In the genomic region with DNA sequence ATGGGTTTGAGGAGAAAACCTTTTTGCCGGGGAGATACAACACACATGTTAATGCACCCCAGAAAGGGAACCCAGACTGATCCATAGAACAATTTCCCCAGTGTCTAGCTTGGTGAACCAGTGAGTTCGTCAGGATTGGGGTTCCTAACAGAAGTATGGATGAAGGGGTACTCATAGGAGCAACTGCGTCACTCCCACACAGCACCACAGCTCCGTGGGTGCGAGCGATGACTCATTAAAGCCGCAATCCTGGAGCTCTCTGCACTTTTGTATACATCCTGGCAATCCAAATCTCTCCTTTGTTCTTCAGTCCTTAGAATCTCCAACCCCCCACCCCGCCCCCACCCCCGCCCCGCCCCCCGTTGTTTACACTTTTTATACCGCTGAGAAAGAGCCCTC, we compare ENCODE assay signal across 9 mouse cellular contexts. TPM values are rescaled to one million over a fixed set of nuclear protein-coding genes. Genes with fewer than 3 reads are reported as not detected.
DNase-seq lines count a peak whose midpoint lies in the region; ATAC-seq and TF ChIP-seq lines count a peak whose summit lies in the region.
"Had no signal": no experiment of that assay in that cellular context is flagged by ENCODE, and none has a peak within 500 bp of the region (broad histone marks: within the 10 kb centered on the region; RNA-seq: fewer than 3 reads in every experiment).

No protein-coding gene starts in this region.

- H3K4me2 ChIP-seq in kidney, postnatal 0 days (ENCODE audit: low read length), result peak overlapping the region; percentile 87
- peak overlapping the region; percentile 77 for H3K4me2 ChIP-seq in embryonic facial prominence, embryonic 11.5 days (ENCODE audit: low read depth, low read length)
- H3K4me2 ChIP-seq in hindbrain, embryonic 14.5 days (replicated peaks), result peak overlapping the region; percentile 67
- H3K4me2 ChIP-seq in midbrain, embryonic 14.5 days (ENCODE audit: low read length), result peak overlapping the region; percentile 87

- no peak for DNase-seq in kidney, postnatal 0 days (ENCODE audit: low spot score)
- DNase-seq in kidney, adult 8-10 months, result no peak
- no peak for DNase-seq in embryonic facial prominence, embryonic 11.5 days (ENCODE audit: low spot score)
- no peak for DNase-seq in hindbrain, embryonic 14.5 days (ENCODE audit: low spot score)
- DNase-seq in midbrain, embryonic 14.5 days, result peak; percentile 38
- no peak for DNase-seq in cerebellum, adult 18-20 months
- no peak for DNase-seq in adrenal gland, adult 8-10 months

- H3K27ac ChIP-seq in kidney, postnatal 0 days, result peak overlapping the region; percentile 63
- no peak overlapping the region for H3K27ac ChIP-seq in embryonic facial prominence, embryonic 11.5 days (replicated peaks; ENCODE audit: low read depth, low read length)
- peak overlapping the region; percentile 64; the same call in 1 of the 2 replicates for H3K27ac ChIP-seq in hindbrain, embryonic 14.5 days
- H3K27ac ChIP-seq in midbrain, embryonic 14.5 days (replicated peaks; ENCODE audit: low read depth, low read length), result no peak overlapping the region

- no peaks in the 10 kb centered on the region for H3K36me3 ChIP-seq in kidney, postnatal 0 days (ENCODE audit: insufficient read depth, low read length)
- no peaks in the 10 kb centered on the region for H3K36me3 ChIP-seq in embryonic facial prominence, embryonic 11.5 days (replicated peaks; ENCODE audit: control insufficient read depth, insufficient read depth, low read depth, low read length)
- no peaks in the 10 kb centered on the region for H3K36me3 ChIP-seq in hindbrain, embryonic 14.5 days (replicated peaks; ENCODE audit: control insufficient read depth, insufficient read depth)
- H3K36me3 ChIP-seq in midbrain, embryonic 14.5 days (ENCODE audit: control insufficient read depth, insufficient read depth, low read length), result no peaks in the 10 kb centered on the region

- H3K4me1 ChIP-seq in kidney, postnatal 0 days (replicated peaks; ENCODE audit: insufficient read depth, low read length), result peaks cover 5% of the 10 kb centered on the region; the same call in 1 of the 2 replicates
- no peaks in the 10 kb centered on the region for H3K4me1 ChIP-seq in embryonic facial prominence, embryonic 11.5 days (ENCODE audit: control insufficient read depth, insufficient read depth, low read length)
- H3K4me1 ChIP-seq in hindbrain, embryonic 14.5 days (replicated peaks; ENCODE audit: control insufficient read depth, insufficient read depth, low read length), result no peaks in the 10 kb centered on the region; the same call in 1 of the 2 replicates
- peaks cover 7% of the 10 kb centered on the region; the same call in 1 of the 2 replicates for H3K4me1 ChIP-seq in midbrain, embryonic 14.5 days (ENCODE audit: control insufficient read depth, insufficient read depth, low read length)

- no peaks in the 10 kb centered on the region for H3K9me3 ChIP-seq in kidney, postnatal 0 days (replicated peaks; ENCODE audit: low read length)
- no peaks in the 10 kb centered on the region for H3K9me3 ChIP-seq in embryonic facial prominence, embryonic 11.5 days (replicated peaks; ENCODE audit: control insufficient read depth, low read length)
- H3K9me3 ChIP-seq in hindbrain, embryonic 14.5 days (ENCODE audit: control insufficient read depth, low read length), result no peaks in the 10 kb centered on the region
- no peaks in the 10 kb centered on the region for H3K9me3 ChIP-seq in midbrain, embryonic 14.5 days (ENCODE audit: control insufficient read depth, low read length)

- H3K4me3 ChIP-seq in kidney, postnatal 0 days (replicated peaks; ENCODE audit: low read depth, low read length), result peak overlapping the region; percentile 47
- peak overlapping the region; percentile 37 for H3K4me3 ChIP-seq in embryonic facial prominence, embryonic 11.5 days (ENCODE audit: low read depth, low read length)
- H3K4me3 ChIP-seq in hindbrain, embryonic 14.5 days (replicated peaks; ENCODE audit: low read length), result peak overlapping the region; percentile 35
- H3K4me3 ChIP-seq in midbrain, embryonic 14.5 days (replicated peaks; ENCODE audit: low read depth, low read length), result peak overlapping the region; percentile 47

- no peaks in the 10 kb centered on the region for H3K27me3 ChIP-seq in kidney, postnatal 0 days (ENCODE audit: insufficient read depth, low read length)
- H3K27me3 ChIP-seq in embryonic facial prominence, embryonic 11.5 days (ENCODE audit: control insufficient read depth, insufficient read depth, low read length), result no peaks in the 10 kb centered on the region
- no peaks in the 10 kb centered on the region for H3K27me3 ChIP-seq in hindbrain, embryonic 14.5 days (ENCODE audit: control insufficient read depth, insufficient read depth, low read length)
- H3K27me3 ChIP-seq in midbrain, embryonic 14.5 days (ENCODE audit: control insufficient read depth, insufficient read depth, low read length), result no peaks in the 10 kb centered on the region

- peak; percentile 47 for ATAC-seq in kidney, postnatal 0 days (replicated peaks; ENCODE audit: low FRiP score, low read depth)
- ATAC-seq in embryonic facial prominence, embryonic 11.5 days (replicated peaks; ENCODE audit: insufficient number of reproducible peaks, low FRiP score, low TSS enrichment, low read depth), result peak; percentile 61
- ATAC-seq in hindbrain, embryonic 14.5 days (ENCODE audit: low FRiP score), result no peak
- ATAC-seq in midbrain, embryonic 14.5 days (ENCODE audit: low FRiP score, low TSS enrichment), result peak; percentile 28; the same call in 1 of the 2 replicates
- ATAC-seq in erythroblast, adult 5-6 weeks (replicated peaks; ENCODE audit: low FRiP score, poor library complexity, severe bottlenecking), result no peak

- no peak for TF ChIP-seq CTCF in kidney, postnatal 0 days (IDR thresholded peaks at IDR 0.05; ENCODE audit: low read depth)

- peak overlapping the region; percentile 57 for H3K9ac ChIP-seq in kidney, postnatal 0 days (ENCODE audit: low read depth, low read length)
- H3K9ac ChIP-seq in embryonic facial prominence, embryonic 11.5 days (replicated peaks; ENCODE audit: low read length), result peak overlapping the region; percentile 59
- peak overlapping the region; percentile 58; the same call in 1 of the 2 replicates for H3K9ac ChIP-seq in hindbrain, embryonic 14.5 days
- H3K9ac ChIP-seq in midbrain, embryonic 14.5 days (replicated peaks; ENCODE audit: low read length), result peak overlapping the region; percentile 54

- WGBS in kidney, postnatal 0 days, result 11% methylated on average over 12 of the region's 12 CpGs
- 9% methylated on average over 12 of the region's 12 CpGs for WGBS in embryonic facial prominence, embryonic 11.5 days
- WGBS in hindbrain, embryonic 14.5 days, result 4% methylated on average over 12 of the region's 12 CpGs
- 5% methylated on average over 12 of the region's 12 CpGs for whole genome bisulfite sequencing in midbrain, embryonic 14.5 days

RNA-seq across cellular contexts. Expression of gene Pla2g7, which starts 0.3 kb away (rescaled TPM):
- polyA plus RNA-seq in kidney, postnatal 0 days (2015; fragmentation: Nextera tagmentation; extraction: Ambion mirVana), result 80.3 and 88.8 TPM in 2 replicates
- polyA plus RNA-seq in embryonic facial prominence, embryonic 11.5 days (2014; fragmentation: Nextera tagmentation; extraction: Ambion mirVana), result 5.5 and 9.8 TPM in 2 replicates
- polyA plus RNA-seq in hindbrain, embryonic 14.5 days (2014; fragmentation: Nextera tagmentation; extraction: Ambion mirVana), result 105 and 113 TPM in 2 replicates
- polyA plus RNA-seq in midbrain, embryonic 14.5 days (2014; fragmentation: Nextera tagmentation; extraction: Ambion mirVana), result 18.7 and 25.2 TPM in 2 replicates
- total RNA-seq in erythroblast, adult 5-6 weeks (2015; ENCODE audit: low replicate concordance), result 11.5 and 12.1 TPM in 2 replicates
- total RNA-seq in erythroblast, adult 5-6 weeks (2017; ENCODE audit: low replicate concordance), result 7.0 and 7.8 TPM in 2 replicates
- total RNA-seq in adrenal gland, adult 8-10 months (2022), result 10 to 100 TPM; 15.0 to 22.2 (median 17.6) TPM
- polyA plus RNA-seq: erythroblast, embryonic 14.5 days had no signal

RNA-seq across cellular contexts. Expression of gene Ankrd66, which starts 24.2 kb away (rescaled TPM):
- 0.46 and 0.54 TPM in 2 replicates for polyA plus RNA-seq in kidney, postnatal 0 days (2015; fragmentation: Nextera tagmentation; extraction: Ambion mirVana)
- 0.36 TPM in 1 of 2 replicates, not detected in the other for polyA plus RNA-seq in embryonic facial prominence, embryonic 11.5 days (2014; fragmentation: Nextera tagmentation; extraction: Ambion mirVana)
- 0.94 and 2.1 TPM in 2 replicates for polyA plus RNA-seq in hindbrain, embryonic 14.5 days (2014; fragmentation: Nextera tagmentation; extraction: Ambion mirVana)
- 0.16 and 0.43 TPM in 2 replicates for polyA plus RNA-seq in midbrain, embryonic 14.5 days (2014; fragmentation: Nextera tagmentation; extraction: Ambion mirVana)
- not detected in 2 replicates for total RNA-seq in erythroblast, adult 5-6 weeks (2015; ENCODE audit: low replicate concordance)
- 0.56 TPM in 1 of 2 replicates, not detected in the other for total RNA-seq in erythroblast, adult 5-6 weeks (2017; ENCODE audit: low replicate concordance)
- total RNA-seq in adrenal gland, adult 8-10 months (2022), result under 1 TPM in 1 of 4 experiments, not detected in 3; 0.30 TPM
- polyA plus RNA-seq: erythroblast, embryonic 14.5 days had no signal

Comparison
In these comparisons a context has a peak if more than half of its experiments do, and no peak if none do; other contexts are left out.
1. ATAC-seq: peak in kidney, postnatal 0 days (single experiment), embryonic facial prominence, embryonic 11.5 days (single experiment) and midbrain, embryonic 14.5 days (single experiment); none in hindbrain, embryonic 14.5 days (single experiment) and erythroblast, adult 5-6 weeks (single experiment).
2. H3K27ac ChIP-seq: peak in kidney, postnatal 0 days (single experiment) and hindbrain, embryonic 14.5 days (single experiment); none in embryonic facial prominence, embryonic 11.5 days (single experiment) and midbrain, embryonic 14.5 days (single experiment).
3. Peak in every context shown above with its lines, with median percentiles within 50 percentile points of each other: H3K4me2 ChIP-seq, H3K4me3 ChIP-seq and H3K9ac ChIP-seq.